Mouse (Mus musculus) limb, embryonic 14.5 days (tissue): ENCODE measurements at regions not wholly inside any gene's neighbourhood (a gene's known extent, or its start where the extent isn't known, plus 50 kb on each side); places are given as distances from the start of the nearest gene placed in this dataset.

Experiments used
- ATAC-seq: fragments of 200-750 bp; cut with Nextera tagmentation; 2 replicates; pipeline ENCODE4 v1.8.0; 2017; ENCODE audit warnings: low read depth, moderate number of reproducible peaks, moderate TSS enrichment; ENCODE audit not compliant: low FRiP score
- DNase-seq: peaks from one replicate; pipeline ENCODE4 v3.0.0-alpha.2; 2015; ENCODE audit warnings: low spot score
- H3K27ac ChIP-seq: fragments of 300-500 bp; sonication (generic); replicated peaks from 2 replicates; pipeline ENCODE4 v1.5.1; 2014; ENCODE audit warnings: low read depth, mild to moderate bottlenecking, low read length, moderate library complexity, mixed read lengths
- H3K27me3 ChIP-seq: fragments of 300-500 bp; sonication (generic); 2 replicates; pipeline ENCODE4 v1.6.1; 2014; ENCODE audit warnings: low read length, mixed read lengths; ENCODE audit not compliant: control insufficient read depth, insufficient read depth
- H3K36me3 ChIP-seq: fragments of 300-500 bp; sonication (generic); 2 replicates; pipeline ENCODE4 v1.6.1; 2014; ENCODE audit warnings: mild to moderate bottlenecking, low read length, moderate library complexity, mixed read lengths; ENCODE audit not compliant: control insufficient read depth, insufficient read depth
- H3K4me1 ChIP-seq: fragments of 300-500 bp; sonication (generic); 2 replicates; pipeline ENCODE4 v1.6.1; 2014; ENCODE audit warnings: antibody characterized with exemption, low read length, mixed read lengths; ENCODE audit not compliant: control insufficient read depth, insufficient read depth
- H3K4me2 ChIP-seq: fragments of 300-500 bp; sonication (generic); replicated peaks from 2 replicates; pipeline ENCODE4 v1.6.1; 2014; ENCODE audit warnings: low read depth, mild to moderate bottlenecking, low read length, moderate library complexity; ENCODE audit not compliant: severe bottlenecking
- H3K4me3 ChIP-seq: fragments of 300-500 bp; sonication (generic); replicated peaks from 2 replicates; pipeline ENCODE4 v1.5.1; 2014; ENCODE audit warnings: low read length
- H3K9ac ChIP-seq: fragments of 300-500 bp; sonication (generic); 2 replicates; pipeline ENCODE4 v1.6.1; 2014; ENCODE audit warnings: mild to moderate bottlenecking, low read depth, low read length, moderate library complexity; ENCODE audit not compliant: severe bottlenecking
- H3K9me3 ChIP-seq: fragments of 300-500 bp; sonication (generic); 2 replicates; pipeline ENCODE4 v1.6.1; 2016; ENCODE audit warnings: low read length; ENCODE audit not compliant: control insufficient read depth
- POLR2A ChIP-seq: fragments of 200-500 bp; IDR thresholded peaks from 2 replicates; pipeline ENCODE4 v1.8.0; 2012; ENCODE audit warnings: inconsistent platforms, mild to moderate bottlenecking, moderate library complexity, borderline replicate concordance; ENCODE audit not compliant: insufficient read depth, insufficient read length; ENCODE audit errors: extremely low read depth
- WGBS: fragments of 180-500 bp; shearing (Covaris S2); extraction: QIAGEN DNeasy Blood & Tissue Kit; methylation state at CpG from one replicate; pipeline ENCODE4 v1.1.7; 2014; 5-methylcytosine and 5-hydroxymethylcytosine counted together

DNA sequence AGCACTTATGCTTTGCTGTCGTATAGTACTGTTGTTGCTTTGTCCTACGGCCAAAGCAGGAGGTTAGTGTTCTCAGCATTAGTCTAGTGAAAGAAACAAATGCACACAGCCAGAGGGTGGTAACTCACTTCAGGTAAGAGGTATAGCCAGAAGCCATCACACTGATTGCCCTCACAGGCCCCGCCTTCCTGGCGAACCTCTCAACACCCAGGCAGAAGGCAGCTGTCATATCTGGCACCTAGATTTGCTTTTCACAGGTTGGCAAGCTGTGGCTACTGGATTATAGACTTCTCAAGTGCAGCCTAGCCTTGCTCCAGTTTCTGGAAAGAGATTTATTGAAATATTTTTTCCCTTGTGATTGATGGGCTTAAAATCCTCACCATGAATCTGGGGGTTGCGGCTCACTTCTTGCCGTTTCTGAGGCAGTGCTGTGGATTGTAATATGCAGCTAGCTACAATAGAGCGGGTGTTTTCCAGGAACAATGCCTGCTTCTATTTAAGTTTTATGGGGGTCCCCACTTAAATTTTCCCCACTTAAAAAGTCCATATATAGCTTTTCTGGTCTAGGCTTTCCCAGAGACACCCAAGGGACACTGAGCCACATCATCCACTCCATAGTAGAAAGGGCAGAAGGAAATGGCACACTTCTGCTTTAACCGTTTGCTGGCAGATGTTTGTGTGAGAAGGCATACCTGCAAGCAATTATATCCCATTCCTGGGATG, 109.1 kb upstream of the Tmc3 start:
- Histone ChIP-seq H3K4me1 (peaks cover 58% of the 10 kb centered on the region), H3K27ac (peak overlapping the region; percentile 78), H3K4me3 (no peak overlapping the region), H3K9ac (no peak overlapping the region), H3K27me3 (no peaks in the 10 kb centered on the region), H3K9me3 (no peaks in the 10 kb centered on the region), H3K4me2 (peak overlapping the region; percentile 4; the same call in 1 of the 2 replicates), H3K36me3 (no peaks in the 10 kb centered on the region)
- TF ChIP-seq POLR2A, result no peak
- peak; percentile 90 for DNase-seq
- 23% methylated on average over 8 of the region's 8 CpGs for WGBS
- peak; percentile 75 for ATAC-seq

GRCm38 (mm10) chr7:83476161-83476495, 108.6 kb upstream of the Tmc3 start:
- DNase-seq, result no peak
- Histone ChIP-seq H3K27ac (peak overlapping the region; percentile 78), H3K9ac (no peak overlapping the region), H3K4me2 (no peak overlapping the region), H3K36me3 (no peaks in the 10 kb centered on the region), H3K27me3 (no peaks in the 10 kb centered on the region), H3K4me1 (peaks cover 58% of the 10 kb centered on the region), H3K9me3 (no peaks in the 10 kb centered on the region), H3K4me3 (no peak overlapping the region)
- no peak for ATAC-seq
- no peak for TF ChIP-seq POLR2A
- WGBS, result 21% methylated on average over 3 of the region's 3 CpGs

- 54% methylated on average over 3 of the region's 3 CpGs for WGBS
- Histone ChIP-seq H3K9ac (no peak overlapping the region), H3K27ac (peak overlapping the region; percentile 78), H3K27me3 (no peaks in the 10 kb centered on the region), H3K4me2 (no peak overlapping the region), H3K9me3 (no peaks in the 10 kb centered on the region), H3K4me3 (no peak overlapping the region), H3K4me1 (peaks cover 63% of the 10 kb centered on the region), H3K36me3 (no peaks in the 10 kb centered on the region)
- no peak for TF ChIP-seq POLR2A
- ATAC-seq (no peak), DNase-seq (no peak)
Measured at GRCm38 (mm10) chr7:83476861-83477260, 107.9 kb upstream of the Tmc3 start.

DNA sequence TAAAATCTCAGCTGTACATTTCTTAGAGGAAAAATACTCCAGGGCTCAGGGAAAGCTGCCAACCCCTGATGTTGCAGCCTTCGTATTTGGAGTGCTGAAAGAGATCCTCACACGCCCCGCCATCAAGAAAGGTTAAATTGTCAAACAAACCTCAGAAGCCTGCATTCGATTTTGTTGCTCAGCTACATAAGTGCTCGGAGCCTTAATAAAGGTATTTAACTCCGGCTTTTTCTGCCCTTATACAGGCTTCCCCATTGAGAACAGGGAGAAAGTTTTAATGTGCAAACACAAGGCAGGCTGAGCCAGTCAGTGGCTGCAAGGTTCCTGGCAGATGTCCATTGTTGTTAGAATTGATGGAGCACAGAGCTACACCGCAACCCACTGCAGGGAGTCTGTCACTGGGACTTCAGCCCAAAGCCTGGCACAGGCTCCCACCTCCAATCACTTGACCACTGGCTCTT, 107.0 kb upstream of the Tmc3 start:
- Histone ChIP-seq H3K27me3 (no peaks in the 10 kb centered on the region), H3K4me1 (peaks cover 69% of the 10 kb centered on the region), H3K9ac (no peak overlapping the region), H3K27ac (peak overlapping the region; percentile 78), H3K4me2 (peak overlapping the region; percentile 35), H3K4me3 (no peak overlapping the region), H3K36me3 (no peaks in the 10 kb centered on the region), H3K9me3 (no peaks in the 10 kb centered on the region)
- 8% methylated on average over 7 of the region's 7 CpGs for WGBS
- ATAC-seq, result peak; percentile 67
- peak; percentile 94 for DNase-seq
- TF ChIP-seq POLR2A, result no peak

- ATAC-seq (no peak), DNase-seq (no peak)
- TF ChIP-seq POLR2A, result no peak
- no peak overlapping the region for H3K4me3 ChIP-seq
- no peaks in the 10 kb centered on the region for H3K9me3 ChIP-seq
- H3K4me2 ChIP-seq, result no peak overlapping the region
- no peaks in the 10 kb centered on the region for H3K36me3 ChIP-seq
- H3K9ac ChIP-seq, result no peak overlapping the region
- no peak overlapping the region for H3K27ac ChIP-seq
- peaks cover 49% of the 10 kb centered on the region for H3K4me1 ChIP-seq
- H3K27me3 ChIP-seq, result no peaks in the 10 kb centered on the region
Measured at GRCm38 (mm10) chr7:83481655-83482054, 103.1 kb upstream of the Tmc3 start.
